Mouse (Mus musculus) adrenal gland, postnatal 25 days (tissue): ENCODE measurements around the gene Cux1. TPM values are rescaled to one million over a fixed set of nuclear protein-coding genes. Genes with fewer than 3 reads are reported as not detected.
A peak's percentile ranks its signal among the peaks of the same experiment; 100 is the strongest.
"Not testable (repeated sequence)": the region's sequence is repeated elsewhere in the genome, so short reads cannot be mapped to it uniquely, and the experiment has no call there.

ENCODE experiments used
- DNase-seq: peaks from one replicate; pipeline ENCODE4 v3.0.0; 2021; ENCODE audit warnings: mixed read lengths
- total RNA-seq: library from RNA; stranded (reverse); gene quantifications from 2 replicates; pipeline ENCODE4 v1.2.3, GENCODE M21; 2021

The Cux1 gene
- total RNA-seq, 1 experiment from 2014 or later = 109 TPM

DNA sequence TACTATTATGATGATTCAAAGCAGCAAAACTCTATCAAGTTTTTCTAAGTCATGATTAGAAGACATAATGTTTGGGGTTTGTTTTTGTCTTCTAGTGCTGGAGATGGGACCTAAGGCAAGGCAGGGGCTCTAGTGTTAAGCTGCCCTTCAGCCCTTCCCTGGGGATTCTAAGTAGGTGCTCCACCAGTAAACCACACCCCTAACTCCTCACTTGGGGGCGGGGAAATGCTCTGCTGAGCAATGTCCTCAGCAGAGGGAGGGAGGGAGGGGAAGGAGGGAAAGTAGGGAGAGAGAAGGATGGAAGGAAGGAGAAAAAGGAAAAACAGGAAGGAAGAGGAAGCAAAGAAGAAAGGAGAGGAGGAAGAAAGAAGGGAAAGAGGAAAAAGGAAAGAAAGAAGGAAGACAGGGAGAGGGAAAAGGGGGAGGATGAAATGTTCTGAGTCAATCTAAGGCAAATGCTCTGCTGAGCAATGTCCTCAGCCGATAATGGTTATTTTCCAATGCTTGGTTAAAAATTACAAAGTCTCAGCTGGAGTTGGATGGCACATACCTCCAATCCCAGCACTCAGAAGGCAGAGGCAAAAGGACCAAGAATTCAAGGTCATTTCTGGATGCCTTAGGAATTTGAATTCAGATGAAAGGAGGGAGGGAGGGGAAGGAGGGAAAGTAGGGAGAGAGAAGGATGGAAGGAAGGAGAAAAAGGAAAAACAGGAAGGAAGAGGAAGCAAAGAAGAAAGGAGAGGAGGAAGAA, 96.1 kb downstream of the Cux1 start:
- DNase-seq = not testable (repeated sequence)

DNA sequence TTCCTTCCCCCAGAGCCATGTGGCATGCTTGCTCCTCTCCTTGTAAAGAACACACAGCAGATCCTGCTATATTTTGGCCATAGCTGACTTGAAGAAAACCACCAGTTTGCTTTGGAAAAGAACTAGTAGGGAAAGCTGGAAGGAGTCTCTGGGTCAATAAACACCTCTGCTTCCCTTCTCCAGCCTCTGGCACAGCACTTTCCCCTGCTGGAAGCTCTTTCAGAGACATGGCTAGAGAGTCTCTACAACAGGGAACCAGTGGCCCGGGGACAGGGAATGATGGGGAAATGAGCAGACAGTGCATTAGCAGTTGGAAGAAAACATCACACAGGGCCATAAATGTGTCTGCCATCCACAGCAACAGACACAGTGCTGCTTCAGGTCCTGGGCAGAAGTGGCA, 98.0 kb downstream of the Cux1 start:
- DNase-seq = no peak

DNA sequence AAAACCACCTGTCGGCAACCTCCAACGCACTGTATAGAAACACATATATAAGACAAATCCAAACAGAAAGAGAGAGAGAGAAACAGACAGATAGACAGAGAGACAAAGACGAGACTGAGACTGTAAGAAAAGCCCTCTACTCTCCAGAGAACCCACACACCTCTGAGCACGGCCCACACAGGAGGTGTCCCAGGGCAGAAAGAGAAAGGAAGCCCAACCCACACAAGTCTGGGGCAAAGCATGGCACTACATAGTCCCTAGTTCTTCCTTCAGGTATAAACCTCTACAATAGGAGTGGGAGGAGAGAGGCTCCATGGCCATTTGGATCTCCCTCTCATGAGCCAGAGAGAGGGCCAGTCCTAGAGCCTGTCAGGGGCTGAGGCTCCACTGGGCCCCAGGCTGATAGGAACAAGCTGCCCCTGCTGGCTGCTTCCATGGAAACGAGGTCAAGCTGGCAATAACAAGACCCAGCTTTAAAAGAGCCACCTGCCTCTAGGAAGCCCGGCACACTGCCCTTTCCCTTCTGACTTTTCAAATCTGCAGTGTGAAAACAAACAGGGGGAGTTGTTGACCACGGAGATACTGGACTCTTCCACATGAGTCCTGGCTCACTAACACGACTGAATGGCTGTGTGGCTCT, 99.8 kb downstream of the Cux1 start:
- peak; percentile 24 for DNase-seq

DNA sequence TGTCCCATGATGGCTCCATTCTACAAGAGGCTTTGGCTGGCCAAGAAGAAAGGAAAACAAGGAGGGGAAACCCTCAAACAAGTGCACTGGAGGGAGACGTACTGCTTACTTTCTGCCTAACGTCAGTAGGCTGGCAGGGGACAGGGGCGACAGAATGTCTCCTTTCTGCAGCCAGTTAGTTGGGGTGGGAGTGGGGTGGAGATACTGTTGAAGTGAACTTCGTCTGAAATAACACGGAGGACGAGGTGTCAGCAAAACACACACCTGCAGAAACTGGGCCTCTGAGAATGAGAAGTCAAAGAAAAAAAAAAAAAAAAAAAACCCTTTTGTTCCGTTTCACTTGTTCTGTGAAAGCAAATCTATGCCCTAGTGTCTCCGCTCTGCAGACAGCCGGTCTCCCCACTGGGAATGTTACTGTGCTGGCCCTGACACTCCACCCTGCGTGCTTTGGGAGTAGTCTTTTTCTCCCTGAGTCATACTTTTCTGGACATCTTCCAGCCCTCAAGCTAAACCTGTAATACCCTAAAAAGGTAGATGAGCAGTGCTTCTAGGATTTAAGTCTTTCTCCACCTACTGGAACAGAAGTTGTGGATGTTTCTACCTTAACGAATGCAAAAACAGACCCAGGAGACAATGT, 101.4 kb downstream of the Cux1 start:
- peak; percentile 33 for DNase-seq

DNA sequence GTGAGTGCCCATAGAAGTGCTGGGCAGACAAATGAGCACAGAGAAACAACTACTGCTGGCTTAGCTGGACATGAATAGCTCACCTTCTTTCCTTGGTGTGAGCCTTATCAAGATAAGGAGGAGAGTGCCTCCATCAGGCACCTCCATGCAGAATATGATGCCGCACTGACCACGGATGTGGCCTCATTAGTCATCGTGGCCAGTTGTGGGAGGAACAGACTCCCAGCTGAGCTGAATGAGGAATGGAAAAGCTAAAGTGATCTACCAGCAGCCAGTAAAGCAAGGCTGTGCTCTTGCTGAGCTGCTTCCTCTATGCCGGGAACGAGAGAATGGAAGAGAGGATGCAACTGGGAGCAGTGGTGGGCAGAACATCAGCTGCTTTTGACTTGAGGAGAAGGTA, 101.9 kb downstream of the Cux1 start:
- no peak for DNase-seq

DNA sequence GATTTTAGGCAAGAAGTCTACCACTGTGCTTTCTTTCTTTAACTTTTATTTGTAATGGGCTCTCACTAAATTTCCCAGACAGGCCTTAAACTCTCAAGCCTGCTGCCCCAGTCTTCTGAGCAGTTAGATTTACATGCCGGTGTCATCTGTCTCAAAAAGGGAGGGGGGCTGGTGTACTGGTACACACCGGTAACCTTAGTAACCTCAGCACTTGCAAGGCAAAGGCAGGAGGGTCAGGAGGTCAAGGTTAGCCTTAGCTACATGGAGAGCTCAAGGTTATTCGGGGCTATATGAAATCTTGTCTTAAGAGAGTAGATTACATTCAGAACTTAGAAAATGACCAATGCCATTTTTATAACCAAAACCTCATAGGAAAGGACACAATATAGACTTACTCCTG, 102.4 kb downstream of the Cux1 start:
- no peak for DNase-seq

DNA sequence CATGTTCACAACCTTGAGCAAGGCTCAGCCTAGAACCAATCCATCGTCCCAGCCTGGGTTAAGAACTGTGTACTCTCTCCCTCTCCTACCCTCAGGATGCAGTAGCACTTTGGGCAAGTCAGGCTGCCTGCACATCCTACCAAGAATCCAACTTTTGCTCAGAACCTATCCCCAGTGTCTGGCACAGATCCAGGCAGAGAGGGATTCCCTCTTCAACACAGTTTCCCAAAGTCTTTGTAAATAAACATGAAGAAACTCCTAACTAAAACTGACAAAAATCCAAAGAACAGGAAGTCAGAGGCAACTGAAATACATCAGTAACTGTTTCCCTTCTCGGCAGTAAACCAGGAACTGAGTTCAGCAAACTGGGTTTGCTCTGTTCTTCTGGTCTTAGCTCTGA, 103.2 kb downstream of the Cux1 start:
- DNase-seq = no peak

DNA sequence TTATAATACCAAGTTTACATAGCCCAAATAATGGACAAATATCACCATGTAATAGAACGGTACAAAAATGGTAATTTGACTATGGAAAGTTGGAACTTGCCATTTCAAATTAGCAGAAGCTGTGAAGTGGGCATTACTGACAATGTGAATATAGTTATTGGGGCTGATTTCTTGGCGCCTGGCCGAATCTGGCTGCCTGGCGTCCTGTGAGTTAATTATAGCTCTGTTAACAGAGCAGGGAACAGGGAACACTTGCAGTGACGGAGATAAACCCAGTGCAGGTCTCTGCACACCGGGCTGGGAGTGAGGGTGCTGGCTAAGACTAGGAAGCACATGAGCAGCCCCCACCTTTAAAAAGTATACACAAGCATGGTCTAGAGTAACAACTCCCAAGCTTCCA, 104.7 kb downstream of the Cux1 start:
- no peak for DNase-seq

DNA sequence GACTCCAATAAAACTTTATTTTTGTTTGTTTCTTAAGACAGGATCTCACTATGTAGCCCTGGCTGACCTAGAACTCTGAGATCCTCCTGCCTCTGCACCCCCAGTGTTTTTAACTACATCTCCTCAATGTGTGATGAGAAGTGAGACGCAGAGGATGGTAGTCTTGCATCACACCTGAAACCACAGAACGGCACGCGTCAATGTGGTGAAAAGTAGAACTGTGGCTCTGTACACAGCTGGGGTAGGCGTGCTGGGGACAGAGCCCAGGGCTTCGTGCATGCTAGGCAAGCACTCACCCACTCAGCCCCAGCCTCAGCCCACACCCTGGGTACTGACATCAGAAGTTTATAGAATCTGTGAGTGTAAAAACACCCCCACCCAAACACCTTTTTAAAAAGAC, 107.4 kb downstream of the Cux1 start:
- DNase-seq = no peak

DNA sequence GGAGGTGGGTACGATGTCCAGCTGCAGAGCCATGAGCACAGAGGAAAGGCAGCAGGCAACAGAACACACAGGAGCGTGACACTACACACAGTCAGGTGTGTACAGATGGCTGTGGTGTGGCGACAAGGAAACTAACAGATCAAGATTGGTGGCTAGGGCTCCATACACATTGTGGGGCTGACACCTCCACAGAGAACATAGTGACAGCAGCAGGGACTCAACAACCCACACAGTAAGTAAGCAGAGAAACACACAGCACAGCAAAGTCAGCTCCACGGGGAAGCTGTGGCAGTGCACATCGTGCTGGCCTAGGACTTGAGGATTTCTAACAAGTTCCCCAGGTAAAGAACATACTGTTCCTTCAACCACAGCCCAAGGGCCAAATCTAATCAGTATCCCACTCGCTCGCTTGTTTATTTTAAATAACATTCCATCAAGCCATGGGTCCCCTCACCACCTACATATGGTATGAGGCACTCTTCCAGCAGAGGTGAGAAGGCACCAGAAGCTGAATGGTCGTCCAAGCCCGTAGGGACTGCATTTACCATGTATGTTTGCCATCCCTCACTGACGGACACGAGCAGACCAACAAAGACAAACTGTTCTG, 108.3 kb downstream of the Cux1 start:
- no peak for DNase-seq

DNA sequence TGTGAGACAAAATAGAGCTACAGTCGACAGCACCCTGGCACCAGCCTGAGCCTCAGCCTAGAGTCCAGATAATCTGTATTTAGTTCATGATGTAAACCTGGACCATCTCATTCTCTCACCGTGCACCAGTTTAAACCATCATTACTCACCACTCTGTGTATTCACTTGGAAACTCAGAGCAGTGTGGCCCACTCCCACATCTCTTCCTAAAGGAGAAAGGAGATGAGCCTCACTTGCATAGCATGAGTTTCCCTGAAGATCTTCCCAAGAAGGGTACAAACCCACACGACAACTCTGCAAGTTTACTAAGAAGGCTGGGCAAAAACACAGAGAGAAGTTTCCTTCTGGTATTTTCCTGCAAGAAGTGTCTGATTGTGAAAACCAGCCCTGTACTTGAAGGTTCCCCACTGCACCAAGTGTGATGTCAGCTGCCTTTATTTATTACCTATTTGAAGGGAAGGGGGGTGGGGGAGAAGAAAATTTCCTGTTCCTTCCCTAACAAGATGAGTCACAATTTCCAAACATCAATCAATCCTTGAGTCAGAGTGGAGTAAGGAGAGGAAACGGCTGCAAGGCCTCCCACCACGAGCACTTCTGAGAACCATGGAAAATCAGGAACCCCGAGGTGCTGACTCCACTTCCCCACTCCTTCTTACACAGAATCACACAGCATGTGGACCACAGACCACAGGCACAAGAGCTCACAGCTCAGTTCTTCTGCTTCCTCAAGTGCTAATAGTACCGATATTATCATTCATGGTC, 109.0 kb downstream of the Cux1 start:
- peak; percentile 40 for DNase-seq

DNA sequence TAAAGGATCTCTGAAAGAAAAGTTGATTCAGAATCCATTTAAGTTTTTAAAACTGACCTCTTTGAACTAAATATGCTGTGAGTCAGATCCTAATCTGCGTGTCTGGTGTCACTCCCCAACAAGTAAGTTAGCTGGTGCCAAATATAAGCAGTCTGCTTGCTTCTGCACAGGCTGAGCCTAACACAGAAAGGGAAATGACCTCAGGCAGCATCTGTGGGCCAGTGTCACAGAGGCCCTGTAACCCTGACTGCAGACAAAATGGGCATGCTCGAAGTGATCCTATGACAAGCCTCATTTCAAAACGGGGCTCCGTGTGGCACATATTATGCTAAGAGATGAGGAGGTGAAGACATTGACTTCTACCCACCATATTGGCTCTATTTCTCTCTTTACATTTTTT, 110.9 kb downstream of the Cux1 start:
- DNase-seq = no peak

DNA sequence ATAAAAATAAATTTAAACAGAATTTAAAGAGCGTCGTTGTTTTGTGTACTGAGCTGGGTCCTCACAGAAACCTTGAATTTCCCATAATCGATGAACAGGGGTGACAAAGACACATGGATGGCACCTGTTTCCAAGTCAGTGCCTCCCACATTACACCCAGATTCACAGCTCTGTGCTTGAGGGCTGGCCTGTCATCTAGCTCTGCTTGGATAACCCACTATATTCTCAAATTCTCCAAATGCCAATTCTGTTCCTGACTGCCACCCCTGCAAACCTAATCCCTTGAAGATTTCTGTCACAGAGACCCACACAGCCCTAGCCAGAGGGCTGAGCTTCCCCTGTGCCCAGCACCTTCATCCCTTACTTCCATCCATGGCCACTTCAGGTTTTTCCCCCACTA, 114.6 kb downstream of the Cux1 start:
- DNase-seq = no peak

DNA sequence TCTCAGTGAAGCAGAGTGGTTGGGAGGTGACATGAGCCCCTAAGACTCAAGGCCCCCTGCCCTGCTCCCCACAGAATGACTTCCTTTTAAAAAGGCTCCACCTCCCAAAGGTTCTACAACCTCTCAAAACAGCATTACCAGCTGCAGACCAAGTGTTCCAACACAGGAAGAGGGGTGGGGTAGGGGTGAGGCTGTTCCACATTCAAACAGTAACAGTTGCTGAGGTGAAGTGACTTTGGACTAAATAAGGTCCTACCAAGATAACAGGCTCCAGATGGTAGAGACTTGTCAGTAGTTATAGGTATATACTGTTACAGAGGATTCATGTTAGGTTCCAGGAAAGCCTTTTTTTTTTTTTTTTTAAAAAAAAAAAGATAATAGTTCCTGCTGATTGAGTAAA, 117.5 kb downstream of the Cux1 start:
- no peak for DNase-seq

DNA sequence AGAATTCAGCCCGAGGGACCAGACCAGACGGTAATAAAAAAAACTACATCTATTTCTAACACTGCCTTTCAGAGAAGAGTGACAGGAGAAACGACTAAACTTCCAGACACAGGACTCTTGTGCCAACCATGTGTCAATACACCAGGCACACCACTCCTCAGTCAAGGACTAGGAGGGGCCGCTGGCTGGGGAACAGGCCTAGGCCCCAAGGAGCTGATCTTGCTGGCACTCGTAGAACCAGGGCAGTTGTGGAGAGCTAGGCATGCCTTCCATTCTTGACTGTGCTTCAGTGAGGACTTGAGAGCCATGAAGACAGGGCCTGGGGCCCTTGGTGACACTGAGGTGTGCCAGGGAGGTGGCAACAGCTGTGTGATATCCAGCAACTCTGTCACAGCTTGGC, 121.3 kb downstream of the Cux1 start:
- no peak for DNase-seq

DNA sequence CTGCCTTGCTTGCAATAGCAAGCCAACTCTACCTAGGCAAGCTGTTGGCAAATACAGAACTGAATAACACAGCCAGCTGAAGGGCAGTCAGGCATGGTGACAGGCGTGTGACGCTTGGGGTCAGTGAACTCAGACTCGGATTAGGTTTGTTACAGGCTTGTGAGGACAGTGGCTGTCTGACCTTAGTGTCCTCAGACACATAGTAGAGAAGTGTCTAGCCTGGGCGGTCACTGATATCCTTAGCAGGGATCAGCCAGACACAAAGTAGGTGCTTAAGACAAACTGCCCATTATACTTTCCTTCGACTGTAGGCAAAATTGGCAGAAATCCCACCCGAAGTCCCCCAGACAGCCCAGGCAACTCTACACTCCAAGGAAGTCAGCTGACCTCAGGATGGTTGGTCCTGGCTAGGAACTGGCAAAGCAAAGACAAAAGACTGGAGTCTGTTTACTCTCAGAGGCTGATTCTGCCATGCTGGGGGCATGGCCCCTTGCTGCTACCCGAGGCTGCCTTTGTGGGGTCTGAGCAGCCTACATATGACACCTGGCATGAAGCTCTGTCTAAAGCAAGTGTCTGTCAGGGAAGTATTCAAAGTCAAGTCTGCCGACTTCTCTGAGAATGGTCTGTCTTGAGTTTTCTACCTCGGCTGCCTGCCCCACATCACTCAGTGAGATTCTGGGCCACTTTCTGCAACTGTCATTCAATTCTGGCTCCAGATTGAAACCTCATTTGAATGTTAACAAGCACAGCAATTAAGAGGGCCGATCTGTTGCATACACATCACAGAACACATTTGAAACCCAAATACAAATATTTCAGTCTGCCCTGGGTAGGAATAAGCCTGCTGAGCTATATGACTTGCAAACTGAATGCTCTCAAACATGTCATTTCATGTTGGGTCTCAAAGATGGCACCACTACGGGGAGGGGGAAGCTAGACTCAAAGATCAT, 124.8 kb downstream of the Cux1 start:
- DNase-seq = no peak

DNA sequence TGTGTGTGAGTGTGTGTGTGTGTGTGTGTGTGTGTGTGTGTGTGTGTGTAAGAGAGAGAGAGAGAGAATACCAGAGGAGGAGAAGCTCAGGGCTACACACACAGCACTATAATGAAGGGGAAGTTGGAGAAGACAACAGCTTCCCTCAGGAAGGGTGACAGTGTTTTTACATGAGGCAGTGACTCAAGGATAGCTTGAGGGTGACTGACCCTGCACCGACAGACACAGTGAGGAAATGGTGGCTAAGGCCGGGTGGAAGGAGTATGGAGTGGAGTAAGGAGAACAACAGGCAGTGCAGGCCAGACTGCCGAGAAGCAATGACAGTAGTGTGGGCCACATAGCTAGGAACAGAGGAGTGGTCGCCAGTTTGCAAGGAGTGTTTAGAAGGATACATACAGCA, 137.6 kb downstream of the Cux1 start:
- DNase-seq = no peak

DNA sequence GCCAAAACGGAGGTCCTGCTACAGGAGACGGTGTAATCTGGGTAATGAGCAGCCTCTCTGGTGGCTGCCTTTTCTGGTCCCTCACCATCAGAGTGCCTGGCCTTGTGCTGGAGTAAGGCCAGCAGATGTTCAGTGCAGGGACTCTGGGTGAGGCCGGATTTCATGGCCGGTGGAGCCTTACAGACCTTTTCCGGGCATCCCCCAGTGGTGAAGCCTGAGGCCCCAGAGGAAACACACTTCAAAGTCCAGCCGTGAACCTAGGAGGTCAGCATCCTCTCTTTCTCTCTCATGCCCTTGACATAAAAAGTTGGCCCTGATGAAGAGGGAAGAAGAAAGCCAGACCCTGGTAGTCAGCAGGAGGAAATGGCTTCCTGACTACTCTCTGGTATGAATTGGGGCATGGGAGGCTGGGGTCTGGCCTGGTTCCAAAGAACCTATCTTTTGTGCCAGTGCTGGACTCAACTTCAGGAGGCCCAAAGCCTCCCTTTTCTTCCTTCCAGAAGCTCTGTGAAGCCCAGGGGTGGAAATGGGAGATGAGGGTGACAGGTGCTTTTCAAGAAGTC, 138.7 kb downstream of the Cux1 start:
- DNase-seq = peak; percentile 28

DNA sequence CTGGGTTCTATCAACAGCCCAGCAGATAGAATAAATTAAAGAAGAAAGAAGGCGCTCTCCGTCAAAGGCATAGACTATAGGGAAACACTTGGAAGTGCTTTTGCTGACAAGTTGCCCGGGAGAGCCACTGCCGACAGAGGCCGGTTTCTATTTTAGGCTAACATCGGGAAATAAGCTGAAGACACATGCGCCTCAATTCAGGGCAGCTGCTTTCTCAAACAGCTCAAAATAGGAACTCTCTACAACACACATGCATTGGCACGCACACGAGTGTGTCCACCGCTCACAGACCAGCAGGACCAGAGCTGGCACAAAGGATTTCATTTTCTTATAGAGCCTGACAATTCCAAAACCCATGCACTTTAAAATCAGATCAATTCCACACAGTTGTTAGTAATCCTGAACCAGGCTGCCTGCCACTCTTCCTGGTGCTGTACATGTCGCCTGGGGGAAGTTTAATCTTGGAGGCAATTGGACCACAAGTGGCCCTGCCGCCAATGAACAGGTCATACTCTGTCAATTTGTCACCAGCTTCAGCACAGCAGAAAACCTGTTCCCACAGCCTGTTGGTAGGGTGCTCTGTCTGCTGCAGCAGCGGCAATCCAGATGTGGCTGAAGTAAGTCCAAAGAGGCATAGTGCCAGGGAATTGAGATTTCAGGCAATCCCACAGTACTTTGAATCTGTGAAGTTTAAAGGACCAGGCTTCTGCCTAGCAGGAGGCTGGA, 139.4 kb downstream of the Cux1 start:
- no peak for DNase-seq

DNA sequence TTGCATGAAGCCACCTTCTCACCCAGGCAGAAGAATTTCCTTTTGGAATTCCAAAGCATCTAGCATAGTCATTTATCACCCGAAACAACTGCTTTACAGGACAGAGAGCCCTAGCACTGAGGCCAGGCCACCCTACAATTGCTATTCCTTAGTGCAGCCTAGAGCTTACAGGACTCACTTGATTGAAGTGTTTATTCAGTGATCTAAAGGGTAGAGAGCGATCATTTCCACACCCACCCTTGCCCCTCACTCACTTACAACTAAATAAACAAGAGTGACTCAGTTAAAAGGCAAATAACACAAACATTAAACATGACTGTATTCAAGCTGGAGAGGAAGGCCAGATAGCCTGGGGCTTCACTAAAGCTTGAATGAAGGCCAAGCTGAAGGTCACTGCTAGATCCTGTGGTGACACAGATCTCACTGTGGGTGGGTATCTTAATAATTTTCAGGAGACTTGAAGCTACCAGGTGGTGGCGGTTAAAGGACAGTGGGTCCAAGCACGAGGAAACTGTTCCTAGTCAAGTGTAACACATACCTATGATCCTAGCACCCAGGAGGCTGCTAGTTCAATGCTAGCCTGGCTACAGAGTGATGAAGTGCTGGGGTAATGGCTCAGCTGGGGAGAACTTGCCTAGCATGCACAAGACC, 140.0 kb downstream of the Cux1 start:
- no peak for DNase-seq
